Mouse (Mus musculus): ENCODE measurements around the gene Clk3.

Gene Clk3

GRCm38 (mm10) chr9:57770214-57770613, 4.6 kb upstream of the Clk3 start:
- no peak for DNase-seq

GRCm38 (mm10) chr9:57769539-57770069, 3.9 kb upstream of the Clk3 start:
- DNase-seq: no peak

GRCm38 (mm10) chr9:57767231-57767630, 1.6 kb upstream of the Clk3 start:
- DNase-seq: no peak

GRCm38 (mm10) chr9:57766431-57766830, 771 bp upstream of the Clk3 start:
- DNase-seq: no peak

DNA sequence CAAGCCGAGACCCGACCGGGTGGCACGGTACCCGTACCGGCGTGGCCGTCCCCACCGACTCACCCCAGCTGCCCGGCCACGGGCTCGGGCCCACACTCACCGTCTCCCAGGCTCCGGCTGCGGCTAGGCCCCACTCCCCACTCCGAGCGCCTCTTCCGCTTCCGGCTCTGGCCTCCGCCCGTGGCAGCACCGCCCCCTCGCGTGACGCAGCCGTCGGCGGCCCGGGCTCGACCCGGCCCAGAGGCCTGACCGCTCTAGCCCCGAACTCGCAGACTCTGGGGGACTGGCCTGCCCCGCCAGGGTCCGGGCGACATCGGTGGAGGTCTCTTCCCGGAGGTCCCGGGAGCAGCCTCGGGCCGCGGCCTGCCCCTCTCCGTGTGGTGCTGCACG, 691 bp downstream of the Clk3 start:
- peak; percentile 95 to 98 for DNase-seq

- peak; percentile 87 to 89 for DNase-seq
These were observed 1.3 kb downstream of the Clk3 start for GRCm38 (mm10) chr9:57764147-57764973.

DNA sequence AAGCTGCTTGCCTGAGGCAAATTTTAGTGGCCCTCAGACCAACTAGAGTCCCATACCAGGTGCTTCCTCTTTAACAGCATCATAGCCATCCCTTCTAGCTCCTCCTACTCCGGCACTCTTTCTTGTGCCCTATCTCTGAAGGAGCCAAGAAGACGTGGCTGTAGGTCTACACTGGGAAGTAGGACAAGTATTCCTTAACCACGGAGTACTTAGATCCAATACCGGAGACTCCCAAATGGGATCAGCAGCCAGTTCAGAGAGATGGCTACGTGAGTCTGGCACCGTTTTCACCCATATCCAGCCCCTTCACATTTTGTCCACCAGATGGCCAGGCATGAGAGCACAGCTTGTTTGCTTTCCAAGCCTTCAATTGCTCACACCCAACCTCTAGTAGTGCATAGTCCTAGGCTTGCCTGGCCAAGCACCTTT, 3.1 kb downstream of the Clk3 start:
- DNase-seq: peak; percentile 56 to 68

DNA sequence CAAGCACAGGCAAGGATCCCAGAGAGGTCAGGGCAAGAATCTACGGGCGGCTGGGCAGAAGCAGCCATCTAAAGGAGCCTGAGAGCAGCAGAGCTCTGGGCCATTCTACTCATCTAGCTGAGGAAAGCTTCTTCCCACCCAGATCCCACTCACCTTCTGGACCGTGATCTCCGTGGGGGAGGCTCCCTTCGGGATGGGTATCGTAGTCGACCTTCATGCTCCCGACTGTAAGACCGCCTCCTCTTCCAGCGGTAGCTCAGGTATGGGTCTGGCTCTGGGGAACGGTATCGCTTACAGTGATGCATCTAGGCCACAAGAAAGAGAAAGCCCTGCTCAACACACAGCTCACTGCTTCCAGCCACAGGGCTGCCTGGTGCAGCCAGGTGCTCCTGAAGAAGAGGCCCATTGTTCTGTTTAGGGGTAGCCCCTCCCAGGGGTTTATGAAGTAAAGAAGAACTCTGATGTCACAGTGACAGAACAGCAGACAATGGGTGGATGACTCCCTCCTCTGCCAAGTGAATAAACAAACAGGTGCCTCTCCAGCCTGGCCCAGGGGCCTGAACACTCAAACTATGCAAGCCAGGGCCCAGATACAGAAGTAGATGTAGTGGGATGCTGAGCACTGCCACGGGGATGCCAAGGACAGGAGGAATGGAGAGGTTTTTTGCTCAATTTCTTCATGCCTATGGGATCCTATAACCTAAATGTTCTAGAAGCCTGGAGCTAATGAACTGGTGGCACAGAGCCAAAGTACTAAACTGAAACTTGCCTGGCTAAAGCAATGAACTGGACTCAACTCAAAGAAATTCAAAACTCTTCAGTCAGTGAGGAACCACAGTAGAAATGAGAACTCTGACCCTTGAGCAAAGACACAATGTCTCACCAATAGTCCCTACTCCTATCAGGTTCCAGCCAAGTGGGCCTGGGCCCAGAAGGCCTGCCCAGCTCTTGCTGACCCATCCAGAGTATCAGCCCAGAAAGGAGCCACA, 3.8 kb downstream of the Clk3 start:
- peak; percentile 58 to 78 for DNase-seq

GRCm38 (mm10) chr9:57760416-57761146, 5.1 kb downstream of the Clk3 start:
- no peak for DNase-seq

- peak; percentile 90 to 93 for DNase-seq
These were observed 6.4 kb downstream of the Clk3 start for GRCm38 (mm10) chr9:57759289-57759688.

GRCm38 (mm10) chr9:57758528-57758927, 7.1 kb downstream of the Clk3 start:
- DNase-seq: no peak

DNA sequence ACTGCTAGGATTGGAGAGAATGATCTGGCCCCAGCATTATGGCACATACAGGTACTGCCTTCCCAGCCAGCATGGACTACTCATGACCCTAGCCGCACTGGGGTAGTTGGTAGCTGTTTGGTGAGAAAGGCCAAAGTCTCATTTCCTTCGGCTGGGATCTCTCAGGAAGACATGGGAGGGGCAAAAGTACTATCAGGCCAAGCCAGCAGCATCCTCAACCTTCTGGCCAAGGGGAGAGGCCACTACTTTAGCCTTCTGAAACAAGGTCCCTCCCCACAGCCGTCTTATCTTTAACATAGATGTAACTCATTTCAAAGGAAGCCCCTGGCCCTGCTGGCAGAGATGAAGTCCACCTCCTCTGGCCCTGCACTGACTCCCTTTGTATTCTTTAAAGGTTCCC, 8.1 kb downstream of the Clk3 start:
- peak; percentile 31 to 35 for DNase-seq

GRCm38 (mm10) chr9:57750901-57751300, 14.8 kb downstream of the Clk3 start:
- DNase-seq: no peak

DNA sequence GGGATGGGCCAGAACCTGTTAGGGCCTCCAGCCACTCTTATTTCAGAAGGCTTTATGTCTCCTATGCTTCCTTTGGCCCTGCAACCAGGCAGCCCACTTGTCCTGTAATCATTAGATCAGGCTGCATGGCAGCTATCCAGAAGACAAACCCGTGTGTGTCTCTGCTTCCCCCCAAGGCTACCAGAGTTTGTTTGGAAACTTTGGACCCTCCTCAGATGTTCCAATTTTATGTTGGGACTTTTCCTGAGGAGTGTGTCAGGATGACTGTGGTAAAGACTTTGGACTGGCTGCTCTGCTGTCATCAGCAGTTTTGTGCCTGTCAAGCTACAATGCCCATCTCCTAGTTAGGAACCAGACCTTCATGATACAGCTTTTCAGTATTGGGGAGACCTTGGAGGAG, 16.8 kb downstream of the Clk3 start:
- peak; percentile 75 to 85 for DNase-seq

DNA sequence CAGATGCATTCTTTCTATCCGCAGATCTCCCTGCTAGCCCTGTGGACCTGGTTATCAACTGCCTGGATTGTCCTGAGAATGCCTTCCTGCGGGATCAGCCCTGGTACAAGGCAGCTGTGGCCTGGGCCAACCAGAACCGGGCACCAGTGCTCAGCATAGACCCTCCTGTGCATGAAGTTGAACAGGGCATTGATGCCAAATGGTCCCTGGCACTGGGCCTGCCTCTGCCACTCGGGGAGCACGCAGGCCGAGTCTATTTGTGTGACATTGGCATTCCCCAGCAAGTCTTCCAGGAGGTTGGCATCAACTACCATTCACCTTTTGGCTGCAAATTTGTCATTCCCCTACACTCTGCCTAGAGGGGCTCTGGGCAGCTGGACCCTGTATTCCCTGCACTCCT, 17.5 kb downstream of the Clk3 start:
- DNase-seq: peak; percentile 49 to 71

DNA sequence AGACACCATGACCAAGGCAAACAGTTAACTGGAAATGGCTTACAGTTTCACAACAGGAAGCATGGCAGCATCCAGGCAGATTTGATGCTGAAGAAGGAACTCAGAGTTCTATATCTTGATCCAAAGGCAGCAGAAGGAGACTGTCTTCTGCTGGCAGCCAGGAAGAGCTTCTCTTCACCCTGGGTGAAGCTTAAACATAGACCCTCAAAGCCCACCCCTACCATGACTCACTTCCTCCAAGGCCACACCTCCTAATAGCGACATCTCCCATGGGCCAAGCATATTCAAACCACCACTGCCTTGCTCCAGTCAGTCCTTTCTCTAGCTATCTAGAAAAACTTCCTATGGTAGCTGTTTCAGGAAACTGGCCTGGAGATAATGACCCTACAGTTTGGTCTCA, 18.6 kb downstream of the Clk3 start:
- DNase-seq: no peak

DNA sequence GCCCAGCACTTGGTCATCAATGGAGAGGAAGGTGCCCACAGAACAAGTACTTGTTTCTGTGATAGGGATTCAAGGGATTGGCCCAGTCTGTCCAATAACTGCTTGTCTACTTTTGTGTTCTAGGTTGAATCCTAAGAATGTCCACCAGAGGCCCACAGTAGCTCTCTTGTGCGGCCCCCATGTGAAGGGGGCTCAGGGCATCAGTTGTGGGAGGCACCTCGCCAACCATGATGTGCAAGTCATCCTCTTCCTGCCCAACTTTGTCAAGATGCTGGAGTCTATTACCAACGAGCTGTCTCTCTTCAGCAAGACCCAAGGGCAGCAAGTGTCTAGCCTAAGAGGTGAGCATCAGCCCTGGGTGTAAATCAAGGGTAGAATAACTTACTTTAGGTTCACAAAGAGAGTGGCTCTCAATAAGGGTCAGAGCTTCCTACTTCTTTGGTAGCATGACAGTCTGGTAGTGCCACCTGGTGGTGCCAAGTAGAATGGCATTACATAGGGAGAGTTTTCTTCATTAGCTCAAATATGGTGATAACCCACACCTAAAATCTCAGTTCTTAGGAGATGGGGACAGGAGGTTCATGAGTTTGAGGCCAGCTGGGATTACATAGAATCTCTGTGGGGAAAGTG, 21.1 kb downstream of the Clk3 start:
- DNase-seq: peak in 1 of 2 experiments; percentile 69

- DNase-seq: no peak
These were observed 25.8 kb downstream of the Clk3 start for GRCm38 (mm10) chr9:57739863-57740262.

- no peak for DNase-seq
These were observed 32.1 kb downstream of the Clk3 start for GRCm38 (mm10) chr9:57733606-57734005.

- DNase-seq: no peak
These were observed 37.3 kb downstream of the Clk3 start for GRCm38 (mm10) chr9:57728312-57728711.

- no peak for DNase-seq
These were observed 41.0 kb downstream of the Clk3 start for GRCm38 (mm10) chr9:57724701-57725100.

GRCm38 (mm10) chr9:57723796-57724195, 41.9 kb downstream of the Clk3 start:
- no peak for DNase-seq

All from kidney, postnatal 36 days (tissue).